Mouse (Mus musculus): ENCODE data around the gene Hhipl1.

The Hhipl1 gene

DNA sequence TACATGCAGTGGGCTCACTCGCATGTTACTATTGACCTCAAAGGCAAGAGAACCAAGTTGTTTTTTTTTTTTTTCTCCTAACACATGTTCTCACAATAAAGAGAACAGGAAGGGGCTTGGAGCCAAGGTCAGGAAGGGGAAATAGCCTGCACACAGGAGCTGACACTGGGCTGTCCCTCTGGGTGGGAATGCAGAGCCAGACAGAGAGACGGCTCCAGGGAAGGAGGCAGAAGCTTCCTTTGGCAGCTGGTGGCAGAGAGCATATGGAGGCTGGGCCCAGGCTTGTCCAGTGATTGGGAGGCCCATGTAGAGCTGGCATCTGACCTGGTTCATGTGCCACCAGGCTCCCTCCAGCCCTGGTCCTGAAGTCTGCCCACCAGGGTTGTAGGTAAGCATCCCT lies 61.8 kb downstream of the Hhipl1 start:
- no peak for DNase-seq

DNA sequence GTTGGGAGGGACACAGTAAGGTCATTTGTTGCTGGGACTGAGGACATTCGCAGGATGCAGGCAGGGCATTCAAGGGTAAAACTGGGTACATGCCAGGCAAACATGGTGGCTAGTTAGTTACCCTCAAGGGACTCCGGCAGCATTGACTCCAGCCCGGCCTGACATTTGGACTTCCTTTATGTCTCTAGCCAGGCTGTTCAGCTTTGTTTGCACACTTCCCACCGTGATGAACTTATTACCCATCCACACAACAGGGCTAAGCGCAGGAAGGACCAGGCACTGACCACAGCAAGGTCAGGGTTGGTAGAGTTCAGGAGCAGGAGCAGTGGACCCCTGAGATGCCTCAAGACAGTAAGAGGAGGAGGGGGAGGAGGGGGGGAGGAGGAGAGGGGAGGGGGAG lies 62.9 kb downstream of the Hhipl1 start:
- no peak for DNase-seq

DNA sequence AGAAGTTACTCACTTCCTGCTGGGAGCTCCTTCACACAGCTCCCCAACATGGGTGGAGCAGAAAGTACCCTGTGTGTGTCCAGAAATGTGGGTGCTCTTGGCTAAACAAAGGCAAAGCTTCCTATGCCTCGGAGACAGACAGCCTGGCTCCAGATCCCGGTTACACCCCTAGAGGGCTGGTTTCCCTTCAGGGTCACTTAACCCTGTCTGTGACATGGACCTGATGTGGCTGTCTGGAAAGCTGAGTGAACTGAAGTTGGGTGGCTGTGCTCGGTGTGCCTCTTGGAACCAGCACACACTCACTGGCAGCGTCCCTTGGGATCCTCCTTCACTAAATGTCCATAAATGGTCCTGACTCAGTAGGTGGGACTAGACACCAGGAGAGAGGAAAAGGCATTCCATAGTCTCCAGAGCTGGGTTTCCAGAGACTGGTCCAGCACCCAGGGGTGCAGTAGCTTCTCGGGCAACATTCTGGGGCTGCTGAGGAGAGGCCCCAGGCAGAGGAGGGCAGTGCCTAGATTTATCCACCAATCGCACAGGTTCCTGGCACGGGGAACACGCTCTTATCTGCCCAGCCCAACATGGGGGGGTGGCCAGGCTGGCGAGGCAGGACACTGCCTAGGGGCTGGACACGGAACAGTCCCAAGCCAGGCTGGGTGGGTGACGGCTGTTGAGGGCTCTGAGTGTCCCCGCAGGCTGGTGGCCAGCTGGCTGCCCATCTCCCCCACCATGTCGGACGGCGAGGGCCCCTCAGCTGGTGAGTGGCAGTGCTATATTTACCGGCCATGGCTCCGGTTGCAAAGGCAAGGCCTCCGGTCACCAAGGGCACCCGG lies 64.7 kb downstream of the Hhipl1 start, which contains the start of gene Eml1:
Gene Eml1 (plus strand): TSS at position 362 of the 833 bp plus-strand sequence.
- no peak for DNase-seq

DNA sequence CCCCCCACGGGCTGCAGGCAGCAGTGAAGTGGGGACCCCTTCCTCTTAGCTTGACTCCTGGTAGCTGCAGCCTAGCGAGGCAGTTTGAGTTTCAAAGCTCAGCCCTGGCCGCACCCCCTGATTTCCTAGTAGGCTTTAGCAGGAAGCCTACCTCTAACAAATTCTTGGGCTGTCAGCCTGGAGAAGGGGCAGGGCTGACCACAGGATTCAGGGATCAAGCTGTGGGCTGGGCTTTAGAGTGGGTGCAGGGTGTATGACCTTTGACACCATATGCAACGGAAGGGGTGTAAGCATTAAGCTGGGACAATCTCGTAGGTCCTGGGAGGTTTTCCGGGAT lies 65.3 kb downstream of the Hhipl1 start:
- no peak for DNase-seq

DNA sequence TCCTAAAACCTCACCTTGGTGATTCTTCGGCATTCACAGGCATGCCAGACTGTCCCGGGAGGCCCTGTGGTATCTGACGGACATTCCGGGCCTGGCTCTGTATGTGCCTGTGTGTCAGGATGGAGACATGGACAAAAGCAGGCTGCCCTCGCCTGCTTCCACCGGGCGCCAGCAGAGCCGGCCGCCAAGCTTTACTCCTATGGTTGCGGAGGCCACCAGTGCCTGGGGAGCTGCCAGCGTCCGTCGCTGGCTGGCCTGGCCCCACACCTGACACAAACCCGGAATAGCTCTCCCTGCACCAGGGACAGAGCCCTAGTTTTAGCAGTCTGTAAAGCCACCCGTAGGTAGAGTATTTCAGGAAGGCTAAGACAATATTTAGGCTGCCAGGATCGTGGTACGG lies 66.2 kb downstream of the Hhipl1 start:
- no peak for DNase-seq

DNA sequence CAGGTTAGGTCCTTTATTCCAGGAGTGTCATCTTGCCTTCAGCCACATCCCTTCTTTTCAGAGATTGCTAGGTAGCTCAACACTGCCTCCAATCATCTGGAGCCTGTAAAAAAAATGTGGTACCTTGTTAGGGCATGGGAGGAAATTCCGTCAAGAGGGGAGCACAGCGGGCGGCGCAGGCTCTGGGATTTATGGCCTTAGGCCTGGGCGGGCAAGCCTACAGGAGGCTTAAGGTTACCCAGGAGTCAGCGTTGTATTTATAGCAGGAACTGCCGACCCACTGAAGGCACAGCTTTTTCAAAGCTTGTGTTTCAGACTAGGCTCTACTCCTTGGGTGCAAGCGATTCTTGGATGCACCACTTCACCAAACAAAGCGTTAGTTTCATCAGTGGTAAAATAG lies 67.5 kb downstream of the Hhipl1 start:
- DNase-seq: no peak

DNA sequence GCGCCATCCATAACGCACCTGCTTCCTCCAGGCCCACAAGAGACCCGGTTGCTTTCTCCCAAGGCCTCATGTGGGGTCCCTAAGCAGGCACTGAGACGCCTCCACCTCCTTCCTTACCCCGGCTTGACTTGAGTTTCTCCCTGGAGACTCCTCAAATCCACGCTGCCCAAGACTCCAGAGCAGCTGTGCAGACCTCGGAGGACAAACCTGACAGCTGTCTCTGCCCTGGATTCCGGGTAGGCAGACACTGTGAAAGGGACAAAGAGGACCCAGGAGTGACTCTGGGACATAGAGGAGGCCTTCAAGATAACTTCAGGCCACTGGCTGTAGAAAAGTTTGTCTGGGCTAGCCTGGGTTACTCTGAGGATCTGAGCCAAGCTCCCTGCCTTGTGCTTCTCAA lies 68.6 kb downstream of the Hhipl1 start:
- no peak for DNase-seq

DNA sequence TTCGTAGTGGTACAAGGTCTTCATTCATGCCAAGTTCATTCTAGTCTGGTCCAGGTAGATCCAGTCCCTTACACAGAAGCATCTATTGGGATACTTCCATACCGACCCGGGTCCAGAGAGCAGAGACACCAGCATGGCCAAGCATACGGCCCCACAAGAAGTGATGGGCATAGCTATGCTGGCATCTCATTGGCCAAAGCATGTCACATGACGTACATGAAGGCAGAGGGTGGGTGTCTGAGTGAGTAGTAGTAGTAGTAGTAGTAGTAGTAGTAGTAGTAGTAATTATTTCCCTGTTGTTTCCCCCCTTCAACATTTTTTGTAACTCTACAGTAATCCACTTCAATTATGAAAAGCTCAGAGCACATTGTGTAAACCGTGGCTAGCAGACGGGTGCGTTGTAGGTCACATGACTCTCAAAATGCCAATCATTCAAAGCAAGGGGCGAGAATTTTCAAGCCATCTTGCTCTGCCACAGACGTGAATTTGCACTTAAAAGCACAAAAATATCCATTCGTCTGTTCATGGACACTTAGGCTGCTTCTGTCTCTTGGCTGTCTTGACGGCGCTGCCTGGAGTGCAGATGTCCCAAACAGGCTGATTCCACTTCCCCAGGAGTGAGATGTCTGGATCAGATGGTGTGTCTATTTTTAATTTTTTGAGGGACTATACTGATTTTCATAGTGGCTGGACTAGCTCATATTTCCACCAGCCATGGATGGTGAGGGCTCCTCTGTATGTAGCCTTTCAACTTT lies 72.5 kb downstream of the Hhipl1 start:
- DNase-seq: no peak
